Mouse (Mus musculus) neural tube, embryonic 13.5 days (tissue): Measurements from ENCODE around the gene Ildr2. TPM values are rescaled to one million over a fixed set of nuclear protein-coding genes. Genes with fewer than 3 reads are reported as not detected.

Experiments used
- ATAC-seq: fragments of 200-750 bp; cut with Nextera tagmentation; 2 replicates; pipeline ENCODE4 v1.8.0; 2017; ENCODE audit warnings: low read depth, mild to moderate bottlenecking, moderate TSS enrichment, moderate library complexity
- H3K27ac ChIP-seq: fragments of 300-500 bp; sonication (generic); replicated peaks from 2 replicates; pipeline ENCODE4 v1.5.1; 2015; ENCODE audit warnings: moderate library complexity, mild to moderate bottlenecking, inconsistent platforms
- H3K27me3 ChIP-seq: fragments of 300-500 bp; sonication (generic); 2 replicates; pipeline ENCODE4 v1.6.1; 2015; ENCODE audit warnings: mild to moderate bottlenecking, inconsistent platforms
- H3K36me3 ChIP-seq: fragments of 300-500 bp; sonication (generic); 2 replicates; pipeline ENCODE4 v1.6.1; 2015; ENCODE audit warnings: mild to moderate bottlenecking, inconsistent platforms
- H3K4me1 ChIP-seq: fragments of 300-500 bp; sonication (generic); replicated peaks from 2 replicates; pipeline ENCODE4 v1.6.1; 2015; ENCODE audit warnings: inconsistent platforms
- H3K4me2 ChIP-seq: fragments of 300-500 bp; sonication (generic); 2 replicates; pipeline ENCODE4 v1.6.1; 2015; ENCODE audit warnings: inconsistent platforms, mild to moderate bottlenecking, moderate library complexity
- H3K4me3 ChIP-seq: fragments of 300-500 bp; sonication (generic); 2 replicates; pipeline ENCODE4 v1.5.1; 2015; ENCODE audit warnings: mild to moderate bottlenecking, inconsistent platforms
- H3K9ac ChIP-seq: fragments of 300-500 bp; sonication (generic); 2 replicates; pipeline ENCODE4 v1.6.1; 2015; ENCODE audit warnings: moderate library complexity, mild to moderate bottlenecking, inconsistent platforms
- H3K9me3 ChIP-seq: fragments of 300-500 bp; sonication (generic); 2 replicates; pipeline ENCODE4 v1.6.1; 2016; ENCODE audit warnings: inconsistent platforms
- WGBS: fragments of 180-500 bp; shearing (Covaris S2); methylation state at CpG from one replicate; pipeline ENCODE4 v1.1.7; 2015; 5-methylcytosine and 5-hydroxymethylcytosine counted together
- polyA plus RNA-seq: library from polyadenylated mRNA; unstranded; fragments of >200 nt; fragmentation: Nextera tagmentation; extraction: Ambion mirVana; gene quantifications from 2 replicates; pipeline ENCODE4 v1.2.1, GENCODE M21; 2015

Ildr2 gene
- polyA plus RNA-seq, 1 experiment from 2014 or later, result 2.3 TPM

GRCm38 (mm10) chr1:166290562-166290961 is 36.6 kb downstream of the Ildr2 start:
- Histone ChIP-seq H3K9me3 (no peaks in the 10 kb centered on the region), H3K27me3 (no peaks in the 10 kb centered on the region), H3K4me1 (peaks cover 6% of the 10 kb centered on the region), H3K4me2 (no peak overlapping the region), H3K36me3 (no peaks in the 10 kb centered on the region), H3K9ac (no peak overlapping the region), H3K4me3 (no peak overlapping the region), H3K27ac (no peak overlapping the region)
- ATAC-seq, result no peak
- WGBS, result 90% methylated on average over 6 of the region's 6 CpGs

- no peaks in the 10 kb centered on the region for H3K36me3 ChIP-seq
- no peaks in the 10 kb centered on the region for H3K9me3 ChIP-seq
- no peaks in the 10 kb centered on the region for H3K27me3 ChIP-seq
- H3K9ac ChIP-seq, result no peak overlapping the region
- H3K4me2 ChIP-seq, result no peak overlapping the region
- ATAC-seq, result no peak
- WGBS, result 85% methylated on average over 3 of the region's 3 CpGs
- no peak overlapping the region for H3K27ac ChIP-seq
- 0 out of 2 replicates have a peak, but pooled peaks cover 8% of the 10 kb centered on the region for H3K4me1 ChIP-seq
- no peak overlapping the region for H3K4me3 ChIP-seq
Observed at GRCm38 (mm10) chr1:166293086-166293485, 39.1 kb downstream of the Ildr2 start.

GRCm38 (mm10) chr1:166295548-166295947 is 41.6 kb downstream of the Ildr2 start:
- Histone ChIP-seq H3K27ac (no peak overlapping the region), H3K9me3 (no peaks in the 10 kb centered on the region), H3K4me2 (no peak overlapping the region), H3K4me1 (peaks cover 19% of the 10 kb centered on the region; the same call in 1 of the 2 replicates), H3K9ac (no peak overlapping the region), H3K4me3 (no peak overlapping the region), H3K36me3 (no peaks in the 10 kb centered on the region), H3K27me3 (no peaks in the 10 kb centered on the region)
- no peak for ATAC-seq
- WGBS, result 78% methylated on average over 7 of the region's 7 CpGs

- Histone ChIP-seq H3K27me3 (no peaks in the 10 kb centered on the region), H3K4me3 (no peak overlapping the region), H3K9ac (no peak overlapping the region), H3K9me3 (no peaks in the 10 kb centered on the region), H3K36me3 (no peaks in the 10 kb centered on the region), H3K4me1 (peaks cover 19% of the 10 kb centered on the region; the same call in 1 of the 2 replicates), H3K4me2 (no peak overlapping the region), H3K27ac (no peak overlapping the region)
- 93% methylated on average over 9 of the region's 9 CpGs for WGBS
- no peak for ATAC-seq
Observed at GRCm38 (mm10) chr1:166296371-166296770, 42.4 kb downstream of the Ildr2 start.

- H3K9ac ChIP-seq, result no peak overlapping the region
- H3K27ac ChIP-seq, result no peak overlapping the region
- no peak overlapping the region for H3K4me2 ChIP-seq
- ATAC-seq, result no peak
- no peak overlapping the region for H3K4me3 ChIP-seq
- H3K36me3 ChIP-seq, result no peaks in the 10 kb centered on the region
- H3K4me1 ChIP-seq, result peaks cover 19% of the 10 kb centered on the region; the same call in 1 of the 2 replicates
- 86% methylated on average over 8 of the region's 8 CpGs for WGBS
- H3K9me3 ChIP-seq, result no peaks in the 10 kb centered on the region
- no peaks in the 10 kb centered on the region for H3K27me3 ChIP-seq
Observed at GRCm38 (mm10) chr1:166296971-166297370, 43.0 kb downstream of the Ildr2 start.

GRCm38 (mm10) chr1:166297499-166298111 is 43.7 kb downstream of the Ildr2 start:
- ATAC-seq, result no peak

GRCm38 (mm10) chr1:166298884-166299283 is 44.9 kb downstream of the Ildr2 start:
- H3K9me3 ChIP-seq, result no peaks in the 10 kb centered on the region
- ATAC-seq, result no peak
- no peaks in the 10 kb centered on the region for H3K36me3 ChIP-seq
- H3K4me2 ChIP-seq, result no peak overlapping the region
- H3K27ac ChIP-seq, result no peak overlapping the region
- no peak overlapping the region for H3K9ac ChIP-seq
- WGBS, result 62% methylated on average over 2 of the region's 2 CpGs
- peaks cover 19% of the 10 kb centered on the region; the same call in 1 of the 2 replicates for H3K4me1 ChIP-seq
- no peaks in the 10 kb centered on the region for H3K27me3 ChIP-seq
- H3K4me3 ChIP-seq, result no peak overlapping the region

More at GRCm38 (mm10) chr1:166297499-166298111, 43.7 kb downstream of the Ildr2 start:
- Histone ChIP-seq H3K9ac (no peak overlapping the region), H3K4me3 (no peak overlapping the region), H3K36me3 (no peaks in the 10 kb centered on the region), H3K27me3 (no peaks in the 10 kb centered on the region), H3K9me3 (no peaks in the 10 kb centered on the region), H3K4me1 (peaks cover 19% of the 10 kb centered on the region; the same call in 1 of the 2 replicates), H3K27ac (no peak overlapping the region), H3K4me2 (no peak overlapping the region)
- 72% methylated on average over 15 of the region's 15 CpGs for whole genome bisulfite sequencing

GRCm38 (mm10) chr1:166299821-166300220 is 45.9 kb downstream of the Ildr2 start:
- no peaks in the 10 kb centered on the region for H3K36me3 ChIP-seq
- no peak overlapping the region for H3K4me2 ChIP-seq
- no peak overlapping the region for H3K27ac ChIP-seq
- H3K4me3 ChIP-seq, result no peak overlapping the region
- no peak overlapping the region for H3K9ac ChIP-seq
- ATAC-seq, result no peak
- no peaks in the 10 kb centered on the region for H3K9me3 ChIP-seq
- peaks cover 19% of the 10 kb centered on the region; the same call in 1 of the 2 replicates for H3K4me1 ChIP-seq
- no peaks in the 10 kb centered on the region for H3K27me3 ChIP-seq
- WGBS, result 92% methylated on average over 8 of the region's 8 CpGs

GRCm38 (mm10) chr1:166300526-166300925 is 46.6 kb downstream of the Ildr2 start:
- 74% methylated on average over 3 of the region's 3 CpGs for WGBS
- no peak overlapping the region for H3K9ac ChIP-seq
- H3K27me3 ChIP-seq, result no peaks in the 10 kb centered on the region
- no peak for ATAC-seq
- no peaks in the 10 kb centered on the region for H3K36me3 ChIP-seq
- H3K27ac ChIP-seq, result no peak overlapping the region
- no peak overlapping the region for H3K4me3 ChIP-seq
- no peaks in the 10 kb centered on the region for H3K9me3 ChIP-seq
- H3K4me2 ChIP-seq, result no peak overlapping the region
- H3K4me1 ChIP-seq, result peaks cover 19% of the 10 kb centered on the region; the same call in 1 of the 2 replicates

GRCm38 (mm10) chr1:166304352-166305240 is 50.7 kb downstream of the Ildr2 start:
- H3K9me3 ChIP-seq, result no peaks in the 10 kb centered on the region
- H3K36me3 ChIP-seq, result no peaks in the 10 kb centered on the region
- no peak overlapping the region for H3K4me2 ChIP-seq
- H3K4me1 ChIP-seq, result peaks cover 14% of the 10 kb centered on the region
- H3K4me3 ChIP-seq, result no peak overlapping the region
- H3K27ac ChIP-seq, result no peak overlapping the region
- H3K27me3 ChIP-seq, result peaks cover 16% of the 10 kb centered on the region
- H3K9ac ChIP-seq, result no peak overlapping the region
- WGBS, result 65% methylated on average over 8 of the region's 8 CpGs
- ATAC-seq, result no peak

- Histone ChIP-seq H3K27me3 (peaks cover 16% of the 10 kb centered on the region), H3K9ac (peak overlapping the region; percentile 79), H3K27ac (0 out of 2 replicates have a peak overlapping the region, but pooled peaks have one; percentile 34), H3K4me1 (peaks cover 17% of the 10 kb centered on the region), H3K4me2 (peak overlapping the region; percentile 79), H3K36me3 (no peaks in the 10 kb centered on the region), H3K9me3 (no peaks in the 10 kb centered on the region), H3K4me3 (peak overlapping the region; percentile 57)
- 0 out of 2 replicates have a peak, but pooled peaks have one; percentile 4 for ATAC-seq
- 19% methylated on average over 5 of the region's 5 CpGs for WGBS
Observed at GRCm38 (mm10) chr1:166308471-166308850, 54.5 kb downstream of the Ildr2 start.
